Mouse (Mus musculus) frontal cortex, postnatal 25 days (tissue): ENCODE measurements at regions not wholly inside any gene's neighbourhood (a gene's known extent, or its start where the extent isn't known, plus 50 kb on each side); places are given as distances from the start of the nearest gene placed in this dataset.
"Not testable (repeated sequence)": the region's sequence is repeated elsewhere in the genome, so short reads cannot be mapped to it uniquely, and the experiment has no call there.

ENCODE experiments used
- DNase-seq, 2 experiments: peaks; one replicate each; pipeline ENCODE4 v3.0.0; 2022; ENCODE audit warnings: low spot score in 2 of 2

GRCm38 (mm10) chr14:104208040-104208816, 259.6 kb downstream of the Pou4f1 start:
- no peak for DNase-seq

- DNase-seq = no peak
Measured at GRCm38 (mm10) chr14:104206602-104207001, 261.2 kb downstream of the Pou4f1 start.

DNA sequence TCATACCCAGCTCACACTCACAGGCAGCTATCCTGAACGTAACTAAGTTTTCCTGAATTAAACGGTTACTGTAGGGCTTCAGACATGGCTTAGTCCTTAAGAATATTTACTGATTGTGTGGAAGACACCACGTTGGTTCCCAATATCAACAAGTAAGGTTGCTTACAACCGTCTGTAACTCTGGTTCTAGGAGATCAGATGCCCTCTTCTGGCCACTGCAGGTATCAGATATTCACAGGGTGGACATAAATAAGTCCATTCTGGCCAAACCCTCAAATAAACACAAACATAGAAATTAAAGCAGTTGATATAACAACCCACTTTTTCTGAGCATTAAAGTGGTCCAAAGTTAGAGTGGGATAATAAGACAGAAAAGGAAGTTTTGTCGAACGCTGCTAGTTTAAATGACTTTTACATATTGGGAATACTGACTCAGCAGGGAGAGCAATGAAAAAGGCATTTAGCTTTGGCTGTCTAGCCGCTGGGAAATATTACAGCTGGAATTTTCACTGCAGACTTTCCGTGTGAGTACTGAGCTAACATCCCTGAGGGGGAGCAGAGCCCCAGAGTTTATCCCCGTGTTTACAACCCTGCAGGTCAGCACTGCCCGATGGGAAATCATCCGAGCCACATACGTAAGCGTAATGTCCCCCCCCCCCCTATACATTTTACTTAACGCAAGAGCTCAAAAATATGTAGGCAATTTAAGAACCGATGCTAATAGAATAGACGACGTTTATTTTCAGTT, 264.4 kb downstream of the Pou4f1 start:
- no peak for DNase-seq

GRCm38 (mm10) chr14:104193198-104193597, 274.6 kb downstream of the Pou4f1 start:
- no peak for DNase-seq

DNA sequence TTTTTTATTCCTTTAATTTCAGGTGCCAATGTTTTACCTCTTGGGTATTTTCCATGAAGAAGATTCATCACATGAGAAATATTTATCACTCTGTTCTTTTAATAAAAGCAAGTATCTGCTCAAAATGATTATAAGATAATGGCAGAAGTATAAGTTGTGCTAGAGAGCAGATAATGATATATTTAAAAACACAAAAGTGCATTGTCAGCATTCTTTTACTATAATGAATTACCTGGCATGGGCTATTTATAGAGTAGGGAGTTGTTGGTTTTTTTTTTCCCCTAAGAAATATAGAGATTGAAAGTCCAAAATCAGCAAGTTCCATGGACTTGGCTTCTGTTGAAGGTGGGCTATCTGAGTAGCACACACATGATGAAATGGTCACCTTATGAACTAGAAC, 292.7 kb downstream of the Pou4f1 start:
- no peak for DNase-seq

DNA sequence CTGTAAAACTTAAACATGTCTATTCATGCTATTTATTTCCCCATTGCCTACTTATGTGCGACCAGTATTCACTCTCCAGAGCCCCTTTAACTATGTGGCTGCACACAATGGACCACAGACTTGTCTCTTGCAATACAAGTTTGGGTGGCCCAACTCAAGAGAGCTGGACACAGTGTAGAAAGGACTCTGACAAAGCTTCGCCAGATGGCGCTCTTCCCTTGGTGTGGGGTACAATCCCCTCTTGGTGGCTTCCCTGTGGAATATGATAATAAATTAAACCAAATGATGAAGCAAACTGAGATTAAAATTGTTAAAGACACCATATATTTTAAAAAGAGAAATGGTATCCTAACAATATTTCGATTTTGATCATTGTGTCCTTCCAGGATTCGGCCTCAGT, 302.6 kb upstream of the Ednrb start:
- no peak for DNase-seq

- DNase-seq = no peak
Measured at GRCm38 (mm10) chr14:104145395-104145794, 301.2 kb upstream of the Ednrb start.

- no peak for DNase-seq
Measured at GRCm38 (mm10) chr14:104114986-104115951, 271.1 kb upstream of the Ednrb start.

- no peak for DNase-seq
Measured at GRCm38 (mm10) chr14:104114182-104114581, 270.0 kb upstream of the Ednrb start.

DNA sequence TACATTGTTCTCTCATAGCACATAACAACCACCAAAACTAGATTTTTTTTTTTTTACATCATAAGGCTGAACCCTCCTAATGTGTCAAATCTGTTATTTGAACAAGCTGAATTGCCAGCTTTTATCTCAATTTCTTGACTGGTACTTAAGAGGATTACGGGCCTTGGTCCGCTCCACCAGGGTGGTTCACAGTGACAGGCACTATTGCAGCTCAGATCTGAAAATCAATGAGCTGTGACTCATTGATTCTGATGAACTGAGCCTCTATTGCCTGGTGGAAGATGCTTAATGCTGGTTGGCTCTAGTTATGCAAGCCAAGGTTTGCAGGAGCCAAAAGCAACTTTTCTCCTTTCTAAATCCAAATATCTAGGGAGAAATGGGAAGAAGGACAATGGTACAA, 269.2 kb upstream of the Ednrb start:
- no peak for DNase-seq

DNA sequence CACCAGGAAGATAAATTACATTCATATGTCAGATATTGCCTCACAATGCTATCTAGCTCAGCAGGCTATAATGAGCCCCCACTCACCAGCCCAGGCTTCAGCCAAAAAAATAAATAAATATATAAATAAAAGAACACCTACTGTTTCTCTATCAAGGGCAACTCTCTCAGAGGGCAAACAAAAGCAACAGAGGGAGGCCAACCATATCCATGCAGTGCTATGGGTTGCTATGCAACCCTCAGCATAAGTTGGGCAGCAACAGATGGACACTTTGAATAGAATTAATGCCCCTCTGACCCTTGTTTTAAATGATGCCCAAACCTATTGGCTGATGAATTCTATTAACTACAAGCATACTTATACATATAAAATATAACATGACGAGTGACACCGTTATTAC, 242.2 kb upstream of the Ednrb start:
- no peak for DNase-seq

DNA sequence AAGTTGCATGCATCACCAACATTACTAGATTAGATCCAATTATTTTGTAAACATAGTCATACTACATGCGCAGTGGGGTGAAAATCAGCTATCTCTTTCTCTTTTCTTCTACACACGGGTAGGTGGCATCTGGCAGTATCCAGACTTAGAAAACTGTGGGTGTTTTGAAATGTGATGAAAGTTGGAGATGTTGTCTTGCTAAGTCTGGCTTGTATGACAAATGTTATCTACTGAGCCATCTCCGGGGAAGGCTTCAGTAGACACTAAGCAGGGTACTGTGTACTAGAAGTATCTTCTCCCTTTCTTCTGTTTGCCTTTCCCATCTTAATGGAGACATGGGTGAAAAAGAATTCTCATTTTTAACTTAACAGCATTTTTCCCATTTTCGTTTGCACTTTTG, 220.0 kb upstream of the Ednrb start:
- not testable (repeated sequence) for DNase-seq

- no peak for DNase-seq
Measured at GRCm38 (mm10) chr14:104053697-104054096, 209.5 kb upstream of the Ednrb start.

- DNase-seq = peak; percentile 15 to 47
Measured at GRCm38 (mm10) chr14:104038628-104039325, 194.6 kb upstream of the Ednrb start.

GRCm38 (mm10) chr14:104033606-104034005, 189.4 kb upstream of the Ednrb start:
- DNase-seq = no peak

- DNase-seq = no peak
Measured at GRCm38 (mm10) chr14:104030784-104031470, 186.7 kb upstream of the Ednrb start.

DNA sequence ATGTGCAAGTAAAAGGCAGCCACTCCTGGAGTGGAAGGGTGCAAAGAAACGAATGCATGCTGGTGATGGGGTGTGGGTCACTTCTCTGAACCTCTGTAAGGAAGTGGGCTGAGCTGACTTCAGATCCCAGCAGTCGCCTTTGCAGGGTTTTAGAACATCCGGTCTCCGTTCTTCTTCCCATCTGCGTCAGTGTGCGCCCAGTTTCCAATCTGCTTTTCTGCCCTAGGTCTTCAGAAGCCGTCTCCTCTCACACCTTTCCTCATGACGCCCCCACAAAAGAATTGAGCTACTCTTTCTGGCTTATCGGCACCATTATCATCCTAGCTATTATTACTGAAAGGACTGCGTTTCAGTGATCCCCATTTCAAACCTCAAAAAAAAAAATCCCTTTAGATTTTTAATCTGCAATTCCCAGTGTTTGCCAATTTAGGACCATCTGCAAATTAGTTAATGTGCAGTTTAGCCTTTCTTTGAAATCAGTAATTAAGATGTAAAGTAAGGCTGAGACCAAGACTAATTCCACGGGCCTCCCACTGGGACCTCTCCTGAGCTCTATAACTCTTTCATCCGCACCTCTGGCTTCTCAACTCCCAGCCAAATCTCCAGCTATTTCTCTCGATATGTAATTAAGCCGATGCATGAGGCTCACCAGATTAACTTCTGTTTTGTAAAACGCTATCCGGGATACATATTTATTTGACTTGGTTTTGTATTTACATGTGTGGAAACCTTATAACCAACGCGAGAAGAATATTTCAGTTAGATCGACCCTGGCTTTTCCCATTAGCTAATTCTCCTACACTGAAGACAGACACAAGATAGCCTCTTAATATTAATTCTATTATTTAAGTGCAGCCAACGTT, 185.7 kb upstream of the Ednrb start:
- no peak for DNase-seq

DNA sequence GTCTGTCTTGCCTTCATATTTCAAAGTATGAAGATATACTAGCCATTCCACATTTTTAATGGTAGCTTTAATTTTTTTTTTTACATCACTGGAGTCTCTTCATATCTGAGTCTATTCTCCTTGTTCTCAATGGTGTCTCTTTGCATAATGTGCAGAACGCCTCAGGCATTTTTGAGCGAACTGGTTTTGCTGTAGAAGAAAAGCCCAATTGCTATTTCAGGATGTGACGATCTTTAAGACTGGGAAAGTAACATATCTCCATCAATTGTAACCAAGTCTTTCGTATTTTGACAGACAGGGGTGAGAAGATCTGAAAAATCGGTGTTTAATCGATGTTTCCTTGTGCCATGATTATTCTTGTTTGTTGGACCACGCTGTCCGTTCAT, 183.7 kb upstream of the Ednrb start:
- DNase-seq = no peak

DNA sequence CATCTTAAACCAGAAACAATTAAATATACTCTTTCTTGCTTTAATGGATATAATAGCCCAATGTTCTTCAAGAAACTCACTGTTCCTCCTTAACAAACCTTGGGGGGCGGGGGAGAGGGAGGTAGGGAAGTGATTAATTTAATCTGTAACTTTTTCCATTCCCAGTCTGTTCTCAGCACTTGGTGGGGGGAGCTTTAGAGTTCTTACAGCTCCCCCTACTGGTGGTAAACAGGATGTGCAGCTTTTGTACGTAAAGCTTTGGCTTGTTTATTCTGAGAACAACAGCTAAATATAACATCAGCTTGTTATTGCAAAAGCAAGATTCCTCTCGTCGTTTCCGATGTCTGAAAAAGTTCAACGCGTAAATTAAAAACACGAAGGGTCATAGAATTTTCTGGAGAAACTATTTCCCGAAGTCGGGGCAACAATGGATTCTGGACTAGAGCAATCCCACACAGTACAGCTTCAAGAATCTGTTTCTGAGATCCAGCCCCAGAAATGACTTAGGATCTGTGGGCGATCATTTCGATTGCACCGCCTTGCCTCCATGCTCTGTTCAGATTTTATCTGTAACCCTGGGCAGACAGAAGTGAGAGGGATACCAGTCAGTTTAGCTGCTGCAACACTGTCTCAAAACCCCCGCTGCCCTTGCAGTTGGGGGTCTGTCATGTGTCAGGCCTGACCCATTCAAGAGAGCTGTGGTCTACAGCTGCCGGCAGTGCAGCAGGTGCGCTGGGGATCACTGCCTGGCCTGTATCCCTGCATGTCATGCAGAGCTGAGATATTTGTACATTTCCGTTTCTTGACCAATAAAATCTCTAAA, 183.1 kb upstream of the Ednrb start:
- DNase-seq = peak in 1 of 2 experiments; percentile 12
